14 mouse cellular contexts compared by ENCODE assay signal in the genomic region with DNA sequence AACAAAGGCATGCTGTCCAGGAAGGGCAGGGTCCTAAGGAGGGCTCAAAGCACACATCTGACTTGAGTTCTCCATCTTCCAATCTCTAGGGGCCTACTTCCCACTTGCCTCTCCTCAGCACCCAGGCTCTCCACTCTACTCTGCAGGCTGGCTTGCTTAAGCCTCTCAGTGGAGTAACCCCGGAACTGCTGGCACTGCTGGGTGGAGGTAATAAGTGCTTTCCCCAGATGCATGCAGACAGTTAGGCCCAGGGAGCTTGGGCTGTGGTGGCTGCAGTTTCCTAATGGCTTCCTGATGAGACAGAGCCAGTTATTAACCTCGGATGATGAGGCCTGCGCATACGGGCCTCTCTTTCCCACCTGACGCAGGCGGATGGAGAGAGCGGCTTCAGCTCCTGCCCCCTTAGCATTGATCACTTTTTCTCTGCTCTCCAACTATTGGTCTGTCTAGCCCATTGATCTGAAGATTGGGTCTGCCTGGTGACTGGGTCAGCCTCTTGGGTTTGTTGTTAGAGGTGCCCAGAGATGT.
DNase-seq lines count a peak whose midpoint lies in the region; ATAC-seq lines count a peak whose summit lies in the region.
"Had no signal": no experiment of that assay in that cellular context is flagged by ENCODE, and none has a peak within 500 bp of the region (broad histone marks: within the 10 kb centered on the region; RNA-seq: fewer than 3 reads in every experiment).

No protein-coding gene starts in this region.

- DNase-seq in liver, embryonic 11.5 days (ENCODE audit: low spot score): no peak
- peak; percentile 61 for DNase-seq in CD4-positive helper T cell, adult 2 months (ENCODE audit: low read depth, low spot score)
- DNase-seq in NIH3T3 (ENCODE audit: low read depth): peak; percentile 16
- no peak for DNase-seq in limb, embryonic 11.5 days (ENCODE audit: low spot score)
- no peak for DNase-seq in frontal cortex, postnatal 14 days (ENCODE audit: low spot score in 2 of 2)
- no peak for DNase-seq in hindbrain, embryonic 11.5 days (ENCODE audit: low spot score)
- DNase-seq: cerebellum, postnatal 36 days; lung, postnatal 14 days; right cerebral cortex, postnatal 14 days had no signal

- no peak overlapping the region for H3K4me3 ChIP-seq in liver, embryonic 16.5 days (ENCODE audit: low read depth, low read length)
- H3K4me3 ChIP-seq in liver, embryonic 11.5 days (ENCODE audit: low read depth, low read length): no peak overlapping the region
- H3K4me3 ChIP-seq in limb, embryonic 11.5 days (ENCODE audit: low read depth, low read length): no peak overlapping the region
- no peak overlapping the region for H3K4me3 ChIP-seq in forebrain, embryonic 16.5 days (replicated peaks; ENCODE audit: low read length)
- H3K4me3 ChIP-seq in hindbrain, embryonic 11.5 days (ENCODE audit: low read depth, low read length): no peak overlapping the region
- H3K4me3 ChIP-seq: embryonic facial prominence, embryonic 12.5 days; forebrain, embryonic 10.5 days had no signal

- ATAC-seq in liver, embryonic 16.5 days (ENCODE audit: low read depth): no peak
- no peak for ATAC-seq in liver, embryonic 11.5 days (replicated peaks; ENCODE audit: low FRiP score)
- ATAC-seq in limb, embryonic 11.5 days (ENCODE audit: insufficient number of reproducible peaks, low FRiP score, low TSS enrichment, low read depth): no peak
- no peak for ATAC-seq in forebrain, embryonic 16.5 days
- no peak for ATAC-seq in hindbrain, embryonic 11.5 days (ENCODE audit: low FRiP score)

- no peaks in the 10 kb centered on the region for H3K27me3 ChIP-seq in liver, embryonic 16.5 days (ENCODE audit: control insufficient read depth, insufficient read depth, low read depth, low read length)
- H3K27me3 ChIP-seq in liver, embryonic 11.5 days (replicated peaks; ENCODE audit: control insufficient read depth, insufficient read depth, low read length): no peaks in the 10 kb centered on the region
- H3K27me3 ChIP-seq in limb, embryonic 11.5 days (ENCODE audit: control insufficient read depth, insufficient read depth, low read length): no peaks in the 10 kb centered on the region
- H3K27me3 ChIP-seq in forebrain, embryonic 16.5 days (replicated peaks; ENCODE audit: control insufficient read depth, insufficient read depth, low read length): no peaks in the 10 kb centered on the region
- no peaks in the 10 kb centered on the region for H3K27me3 ChIP-seq in hindbrain, embryonic 11.5 days (ENCODE audit: control insufficient read depth, insufficient read depth, low read length)
- H3K27me3 ChIP-seq: embryonic facial prominence, embryonic 12.5 days had no signal

- 0 out of 2 replicates have a peak overlapping the region, but pooled peaks have one; percentile 22 for H3K27ac ChIP-seq in liver, embryonic 16.5 days (ENCODE audit: low read length)
- H3K27ac ChIP-seq in liver, embryonic 11.5 days (ENCODE audit: low read depth, low read length): no peak overlapping the region
- 0 out of 2 replicates have a peak overlapping the region, but pooled peaks have one; percentile 30 for H3K27ac ChIP-seq in limb, embryonic 11.5 days (replicated peaks; ENCODE audit: low read depth, low read length)
- no peak overlapping the region for H3K27ac ChIP-seq in forebrain, embryonic 16.5 days (ENCODE audit: low read length)
- H3K27ac ChIP-seq in hindbrain, embryonic 11.5 days (ENCODE audit: low read depth, low read length): no peak overlapping the region
- H3K27ac ChIP-seq: embryonic facial prominence, embryonic 12.5 days; forebrain, embryonic 10.5 days had no signal

- H3K9me3 ChIP-seq in liver, embryonic 16.5 days (replicated peaks; ENCODE audit: control insufficient read depth, low read length): no peaks in the 10 kb centered on the region
- no peaks in the 10 kb centered on the region for H3K9me3 ChIP-seq in liver, embryonic 11.5 days (ENCODE audit: control insufficient read depth, low read length)
- H3K9me3 ChIP-seq in limb, embryonic 11.5 days (ENCODE audit: control insufficient read depth, low read length): no peaks in the 10 kb centered on the region
- no peaks in the 10 kb centered on the region; the same call in 1 of the 2 replicates for H3K9me3 ChIP-seq in forebrain, embryonic 16.5 days (ENCODE audit: control insufficient read depth, low read length)
- H3K9me3 ChIP-seq in hindbrain, embryonic 11.5 days (ENCODE audit: control insufficient read depth, low read length): no peaks in the 10 kb centered on the region; the same call in 1 of the 2 replicates
- H3K9me3 ChIP-seq: embryonic facial prominence, embryonic 12.5 days; forebrain, embryonic 10.5 days had no signal

- H3K4me2 ChIP-seq in liver, embryonic 16.5 days (ENCODE audit: low read depth, low read length): no peak overlapping the region
- no peak overlapping the region for H3K4me2 ChIP-seq in liver, embryonic 11.5 days
- no peak overlapping the region for H3K4me2 ChIP-seq in limb, embryonic 11.5 days (ENCODE audit: low read depth, severe bottlenecking)
- H3K4me2 ChIP-seq in forebrain, embryonic 16.5 days (ENCODE audit: low read length): no peak overlapping the region
- H3K4me2 ChIP-seq in hindbrain, embryonic 11.5 days (replicated peaks; ENCODE audit: low read depth, low read length): no peak overlapping the region
- H3K4me2 ChIP-seq: embryonic facial prominence, embryonic 12.5 days; midbrain, embryonic 11.5 days had no signal

- H3K9ac ChIP-seq in liver, embryonic 16.5 days (ENCODE audit: low read depth, low read length): no peak overlapping the region
- no peak overlapping the region for H3K9ac ChIP-seq in liver, embryonic 11.5 days (ENCODE audit: low read depth, low read length)
- H3K9ac ChIP-seq in limb, embryonic 11.5 days (ENCODE audit: low read length): no peak overlapping the region
- H3K9ac ChIP-seq in forebrain, embryonic 16.5 days (replicated peaks; ENCODE audit: low read depth, low read length): no peak overlapping the region
- no peak overlapping the region for H3K9ac ChIP-seq in hindbrain, embryonic 11.5 days (ENCODE audit: low read depth, low read length)
- H3K9ac ChIP-seq: embryonic facial prominence, embryonic 12.5 days had no signal

- H3K4me1 ChIP-seq in liver, embryonic 16.5 days (ENCODE audit: control insufficient read depth, low read depth, low read length): peaks cover 7% of the 10 kb centered on the region
- peaks cover 20% of the 10 kb centered on the region for H3K4me1 ChIP-seq in liver, embryonic 11.5 days (replicated peaks; ENCODE audit: control insufficient read depth, insufficient read depth, low read length)
- peaks cover 79% of the 10 kb centered on the region for H3K4me1 ChIP-seq in limb, embryonic 11.5 days (ENCODE audit: control insufficient read depth, insufficient read depth, low read length)
- H3K4me1 ChIP-seq in forebrain, embryonic 16.5 days (replicated peaks; ENCODE audit: control insufficient read depth, insufficient read depth, low read length): peaks cover 7% of the 10 kb centered on the region
- H3K4me1 ChIP-seq in hindbrain, embryonic 11.5 days (replicated peaks; ENCODE audit: control insufficient read depth, insufficient read depth, low read length): peaks cover 7% of the 10 kb centered on the region

- 72% methylated on average over 7 of the region's 7 CpGs for WGBS in liver, embryonic 16.5 days (ENCODE audit: insufficient replicate concordance)
- 83% methylated on average over 7 of the region's 7 CpGs for WGBS in liver, embryonic 11.5 days
- WGBS in limb, embryonic 11.5 days: 57% methylated on average over 7 of the region's 7 CpGs
- 93% methylated on average over 7 of the region's 7 CpGs for WGBS in forebrain, embryonic 16.5 days
- 94% methylated on average over 7 of the region's 7 CpGs for WGBS in hindbrain, embryonic 11.5 days

- H3K36me3 ChIP-seq in liver, embryonic 16.5 days (ENCODE audit: control insufficient read depth, insufficient read depth): no peaks in the 10 kb centered on the region
- H3K36me3 ChIP-seq in liver, embryonic 11.5 days (ENCODE audit: control insufficient read depth, insufficient read depth, low read length): no peaks in the 10 kb centered on the region
- no peaks in the 10 kb centered on the region for H3K36me3 ChIP-seq in limb, embryonic 11.5 days (ENCODE audit: control insufficient read depth, insufficient read depth, low read length)
- H3K36me3 ChIP-seq in forebrain, embryonic 16.5 days (ENCODE audit: control insufficient read depth, insufficient read depth): no peaks in the 10 kb centered on the region
- no peaks in the 10 kb centered on the region for H3K36me3 ChIP-seq in hindbrain, embryonic 11.5 days (ENCODE audit: control insufficient read depth, insufficient read depth, low read length)
- H3K36me3 ChIP-seq: embryonic facial prominence, embryonic 12.5 days; forebrain, embryonic 10.5 days had no signal

Comparison
In these comparisons a context has a peak if more than half of its experiments do, and no peak if none do; other contexts are left out.
1. H3K27ac ChIP-seq: peak in liver, embryonic 16.5 days (single experiment) and limb, embryonic 11.5 days (single experiment); none in liver, embryonic 11.5 days (single experiment), forebrain, embryonic 16.5 days (single experiment) and hindbrain, embryonic 11.5 days (single experiment).
2. DNase-seq: peak in CD4-positive helper T cell, adult 2 months (single experiment) and NIH3T3 (single experiment); none in liver, embryonic 11.5 days (single experiment), limb, embryonic 11.5 days (single experiment), frontal cortex, postnatal 14 days (0 of 2) and hindbrain, embryonic 11.5 days (single experiment).